In genomic region chr2:152093356-152093792, GRCm38 (mm10) we compare ENCODE assay signal across 8 mouse cellular contexts. TPM values are rescaled to one million over a fixed set of nuclear protein-coding genes. Genes with fewer than 3 reads are reported as not detected.
DNase-seq lines count a peak whose midpoint lies in the region; ATAC-seq lines count a peak whose summit lies in the region.

No protein-coding gene starts in this region.

- no peak overlapping the region; the same call in 1 of the 2 replicates for H3K9ac ChIP-seq in lung, embryonic 16.5 days (ENCODE audit: low read length)

- DNase-seq in adrenal gland, adult (ENCODE audit: inconsistent age in 2 of 2, low spot score in 1 of 2), result peak; percentile 62 to 82
- DNase-seq in adrenal gland, adult 8-10 months, result no peak
- no peak for DNase-seq in lung, postnatal 25 days (ENCODE audit: low spot score)
- peak; percentile 60 for DNase-seq in hindbrain, embryonic 10.5 days (ENCODE audit: low spot score)
- peak; percentile 65 for DNase-seq in testis, postnatal 10 days (ENCODE audit: low spot score)

- peak overlapping the region; percentile 62 for H3K4me2 ChIP-seq in lung, embryonic 16.5 days (ENCODE audit: low read depth, low read length)

- peak; percentile 33; the same call in 1 of the 2 replicates for ATAC-seq in lung, embryonic 16.5 days (ENCODE audit: low read depth)
- ATAC-seq in megakaryocyte progenitor cell, adult 5-6 weeks (replicated peaks; ENCODE audit: poor library complexity), result peak; percentile 49
- ATAC-seq in inflammation-experienced regulatory T-cells, adult 6 months, result no peak

- H3K4me1 ChIP-seq in lung, embryonic 16.5 days (replicated peaks; ENCODE audit: control insufficient read depth, insufficient read depth, low read length), result peaks cover 6% of the 10 kb centered on the region
- peaks cover 61% of the 10 kb centered on the region for H3K4me1 ChIP-seq in hindbrain, embryonic 10.5 days (replicated peaks)

- H3K27me3 ChIP-seq in lung, embryonic 16.5 days (ENCODE audit: control insufficient read depth, insufficient read depth, low read depth, low read length), result peaks cover 56% of the 10 kb centered on the region
- peaks cover 95% of the 10 kb centered on the region for H3K27me3 ChIP-seq in hindbrain, embryonic 10.5 days (ENCODE audit: insufficient read depth, poor library complexity, severe bottlenecking)

- no peaks in the 10 kb centered on the region for H3K9me3 ChIP-seq in lung, embryonic 16.5 days (ENCODE audit: control insufficient read depth, low read length)
- H3K9me3 ChIP-seq in hindbrain, embryonic 10.5 days, result no peaks in the 10 kb centered on the region

- H3K27ac ChIP-seq in lung, embryonic 16.5 days (ENCODE audit: low read length), result no peak overlapping the region
- H3K27ac ChIP-seq in hindbrain, embryonic 10.5 days, result peak overlapping the region; percentile 68

- no peaks in the 10 kb centered on the region for H3K36me3 ChIP-seq in lung, embryonic 16.5 days (ENCODE audit: control insufficient read depth, insufficient read depth, low read length)
- peaks cover 15% of the 10 kb centered on the region; the same call in 1 of the 2 replicates for H3K36me3 ChIP-seq in hindbrain, embryonic 10.5 days

- peak overlapping the region; percentile 46 for H3K4me3 ChIP-seq in lung, embryonic 16.5 days (ENCODE audit: low read length)
- peak overlapping the region; percentile 45 for H3K4me3 ChIP-seq in hindbrain, embryonic 10.5 days

- 1% methylated on average over 45 of the region's 60 CpGs for WGBS in lung, embryonic 16.5 days
- 3% methylated on average over 53 of the region's 60 CpGs for WGBS in hindbrain, embryonic 10.5 days

RNA-seq across cellular contexts. Expression of gene Srxn1, which starts 11.9 kb away (rescaled TPM):
- total RNA-seq in adrenal gland, adult 8-10 months (2022), result 100 to 1,000 TPM; 134 to 367 (median 207) TPM
- 5.7 and 5.9 TPM in 2 replicates for polyA plus RNA-seq in lung, embryonic 16.5 days (2015; fragmentation: Nextera tagmentation; extraction: Ambion mirVana)
- polyA plus RNA-seq in hindbrain, embryonic 10.5 days (2016; fragmentation: Nextera tagmentation; extraction: Ambion mirVana), result 15.6 and 18.7 TPM in 2 replicates
- total RNA-seq in megakaryocyte progenitor cell, adult 5-6 weeks (2015), result 1.2 and 1.3 TPM in 2 replicates
- 2.2 and 12.2 TPM in 2 replicates for total RNA-seq in megakaryocyte progenitor cell, adult 5-6 weeks (2017)
- 1 to 10 TPM; 2.5 to 8.0 (median 3.3) TPM for polyA plus RNA-seq in inflammation-experienced regulatory T-cells, adult 6 months (2017; shearing (Covaris generic))

RNA-seq across cellular contexts. Expression of gene Scrt2, which starts 12.0 kb away (rescaled TPM):
- under 1 TPM; 0.23 to 0.30 (median 0.26) TPM for total RNA-seq in adrenal gland, adult 8-10 months (2022)
- polyA plus RNA-seq in lung, embryonic 16.5 days (2015; fragmentation: Nextera tagmentation; extraction: Ambion mirVana), result 0.06 TPM in 1 of 2 replicates, not detected in the other
- polyA plus RNA-seq in hindbrain, embryonic 10.5 days (2016; fragmentation: Nextera tagmentation; extraction: Ambion mirVana), result 5.5 and 19.0 TPM in 2 replicates
- not detected in 2 replicates for total RNA-seq in megakaryocyte progenitor cell, adult 5-6 weeks (2015)
- total RNA-seq in megakaryocyte progenitor cell, adult 5-6 weeks (2017), result not detected in 2 replicates
- not detected for polyA plus RNA-seq in inflammation-experienced regulatory T-cells, adult 6 months (2017; shearing (Covaris generic))

RNA-seq across cellular contexts. Expression of gene Tcf15, which starts 50.0 kb away (rescaled TPM):
- 1 to 10 TPM; 1.5 to 4.1 (median 3.0) TPM for total RNA-seq in adrenal gland, adult 8-10 months (2022)
- polyA plus RNA-seq in lung, embryonic 16.5 days (2015; fragmentation: Nextera tagmentation; extraction: Ambion mirVana), result 4.7 and 6.1 TPM in 2 replicates
- 5.2 and 7.6 TPM in 2 replicates for polyA plus RNA-seq in hindbrain, embryonic 10.5 days (2016; fragmentation: Nextera tagmentation; extraction: Ambion mirVana)
- total RNA-seq in megakaryocyte progenitor cell, adult 5-6 weeks (2015), result not detected in 2 replicates
- total RNA-seq in megakaryocyte progenitor cell, adult 5-6 weeks (2017), result 0.12 TPM in 1 of 2 replicates, not detected in the other
- not detected for polyA plus RNA-seq in inflammation-experienced regulatory T-cells, adult 6 months (2017; shearing (Covaris generic))

Comparison
In these comparisons a context has a peak if more than half of its experiments do, and no peak if none do; other contexts are left out.
1. DNase-seq: peak in adrenal gland, adult (2 of 2), hindbrain, embryonic 10.5 days (single experiment) and testis, postnatal 10 days (single experiment); none in adrenal gland, adult 8-10 months (single experiment) and lung, postnatal 25 days (single experiment).